Mouse (Mus musculus): Measurements from ENCODE around the gene Eng. TPM values are rescaled to one million over a fixed set of nuclear protein-coding genes. Genes with fewer than 3 reads are reported as not detected.

The Eng gene
- polyA plus RNA-seq, 1 experiment, result 11.3 TPM

GRCm38 (mm10) chr2:32631737-32632394 is 14.5 kb upstream of the Eng start:
- Histone ChIP-seq H3K4me1 (ENCODE audit: control insufficient read depth, insufficient read depth, low read length) (no peaks in the 10 kb centered on the region), H3K4me3 (replicated peaks; ENCODE audit: control insufficient read depth, low read depth, low read length) (no peak overlapping the region), H3K27ac (ENCODE audit: control insufficient read depth, insufficient read depth, low read depth, low read length, poor library complexity) (no peak overlapping the region)
- TF ChIP-seq POLR2A (IDR thresholded peaks at IDR 0.05; ENCODE audit: borderline replicate concordance, control insufficient read depth, low read depth, low read length), result no peak
- peak; percentile 93 for TF ChIP-seq CTCF (IDR thresholded peaks at IDR 0.05; ENCODE audit: control insufficient read depth, insufficient read depth, low read length)
- WGBS, result 47% methylated on average over 7 of the region's 7 CpGs

GRCm38 (mm10) chr2:32633660-32634059 is 12.7 kb upstream of the Eng start:
- WGBS, result 67% methylated on average over 5 of the region's 5 CpGs
- TF ChIP-seq CTCF (IDR thresholded peaks at IDR 0.05; ENCODE audit: control insufficient read depth, insufficient read depth, low read length) (no peak), POLR2A (IDR thresholded peaks at IDR 0.05; ENCODE audit: borderline replicate concordance, control insufficient read depth, low read depth, low read length) (no peak)
- peaks cover 2% of the 10 kb centered on the region; the same call in 1 of the 2 replicates for H3K4me1 ChIP-seq (ENCODE audit: control insufficient read depth, insufficient read depth, low read length)
- H3K4me3 ChIP-seq (replicated peaks; ENCODE audit: control insufficient read depth, low read depth, low read length), result no peak overlapping the region
- H3K27ac ChIP-seq (ENCODE audit: control insufficient read depth, insufficient read depth, low read depth, low read length, poor library complexity), result no peak overlapping the region

GRCm38 (mm10) chr2:32634277-32635105 is 11.9 kb upstream of the Eng start:
- no peak for TF ChIP-seq CTCF (IDR thresholded peaks at IDR 0.05; ENCODE audit: control insufficient read depth, insufficient read depth, low read length)
- no peak for TF ChIP-seq POLR2A (IDR thresholded peaks at IDR 0.05; ENCODE audit: borderline replicate concordance, control insufficient read depth, low read depth, low read length)
- H3K4me3 ChIP-seq (replicated peaks; ENCODE audit: control insufficient read depth, low read depth, low read length), result no peak overlapping the region
- no peak overlapping the region for H3K27ac ChIP-seq (ENCODE audit: control insufficient read depth, insufficient read depth, low read depth, low read length, poor library complexity)
- H3K4me1 ChIP-seq (ENCODE audit: control insufficient read depth, insufficient read depth, low read length), result peaks cover 2% of the 10 kb centered on the region; the same call in 1 of the 2 replicates
- 75% methylated on average over 10 of the region's 10 CpGs for WGBS

GRCm38 (mm10) chr2:32636617-32637016 is 9.8 kb upstream of the Eng start:
- no peak for TF ChIP-seq POLR2A (IDR thresholded peaks at IDR 0.05; ENCODE audit: borderline replicate concordance, control insufficient read depth, low read depth, low read length)
- TF ChIP-seq CTCF (IDR thresholded peaks at IDR 0.05; ENCODE audit: control insufficient read depth, insufficient read depth, low read length), result no peak
- 79% methylated on average over 7 of the region's 7 CpGs for WGBS
- Histone ChIP-seq H3K27ac (ENCODE audit: control insufficient read depth, insufficient read depth, low read depth, low read length, poor library complexity) (no peak overlapping the region), H3K4me3 (replicated peaks; ENCODE audit: control insufficient read depth, low read depth, low read length) (no peak overlapping the region), H3K4me1 (ENCODE audit: control insufficient read depth, insufficient read depth, low read length) (peaks cover 2% of the 10 kb centered on the region; the same call in 1 of the 2 replicates)

- Histone ChIP-seq H3K27ac (ENCODE audit: control insufficient read depth, insufficient read depth, low read depth, low read length, poor library complexity) (peak overlapping the region; percentile 63), H3K4me3 (replicated peaks; ENCODE audit: control insufficient read depth, low read depth, low read length) (no peak overlapping the region), H3K4me1 (ENCODE audit: control insufficient read depth, insufficient read depth, low read length) (peaks cover 2% of the 10 kb centered on the region; the same call in 1 of the 2 replicates)
- no peak for TF ChIP-seq CTCF (IDR thresholded peaks at IDR 0.05; ENCODE audit: control insufficient read depth, insufficient read depth, low read length)
- peak; percentile 41; the same call in 1 of the 2 replicates for TF ChIP-seq POLR2A (IDR thresholded peaks at IDR 0.05; ENCODE audit: borderline replicate concordance, control insufficient read depth, low read depth, low read length)
- WGBS, result 13% methylated on average over 11 of the region's 11 CpGs
Observed at GRCm38 (mm10) chr2:32637778-32638281, 8.6 kb upstream of the Eng start.

GRCm38 (mm10) chr2:32639632-32640031 is 6.8 kb upstream of the Eng start:
- no peak for TF ChIP-seq CTCF (IDR thresholded peaks at IDR 0.05; ENCODE audit: control insufficient read depth, insufficient read depth, low read length)
- no peak for TF ChIP-seq POLR2A (IDR thresholded peaks at IDR 0.05; ENCODE audit: borderline replicate concordance, control insufficient read depth, low read depth, low read length)
- Histone ChIP-seq H3K27ac (ENCODE audit: control insufficient read depth, insufficient read depth, low read depth, low read length, poor library complexity) (no peak overlapping the region), H3K4me1 (ENCODE audit: control insufficient read depth, insufficient read depth, low read length) (peaks cover 2% of the 10 kb centered on the region; the same call in 1 of the 2 replicates), H3K4me3 (replicated peaks; ENCODE audit: control insufficient read depth, low read depth, low read length) (no peak overlapping the region)
- WGBS, result 10% methylated on average over 1 of the region's 1 CpGs

- Histone ChIP-seq H3K4me1 (ENCODE audit: control insufficient read depth, insufficient read depth, low read length) (peaks cover 2% of the 10 kb centered on the region; the same call in 1 of the 2 replicates), H3K4me3 (replicated peaks; ENCODE audit: control insufficient read depth, low read depth, low read length) (no peak overlapping the region), H3K27ac (ENCODE audit: control insufficient read depth, insufficient read depth, low read depth, low read length, poor library complexity) (no peak overlapping the region)
- TF ChIP-seq POLR2A (IDR thresholded peaks at IDR 0.05; ENCODE audit: borderline replicate concordance, control insufficient read depth, low read depth, low read length) (no peak), CTCF (IDR thresholded peaks at IDR 0.05; ENCODE audit: control insufficient read depth, insufficient read depth, low read length) (no peak)
- 40% methylated on average over 6 of the region's 6 CpGs for WGBS
Observed at GRCm38 (mm10) chr2:32640550-32641051, 5.8 kb upstream of the Eng start.

- Histone ChIP-seq H3K4me3 (replicated peaks; ENCODE audit: control insufficient read depth, low read depth, low read length) (no peak overlapping the region), H3K4me1 (ENCODE audit: control insufficient read depth, insufficient read depth, low read length) (peaks cover 4% of the 10 kb centered on the region; the same call in 1 of the 2 replicates), H3K27ac (ENCODE audit: control insufficient read depth, insufficient read depth, low read depth, low read length, poor library complexity) (no peak overlapping the region)
- WGBS, result 69% methylated on average over 5 of the region's 5 CpGs
- no peak for TF ChIP-seq POLR2A (IDR thresholded peaks at IDR 0.05; ENCODE audit: borderline replicate concordance, control insufficient read depth, low read depth, low read length)
- TF ChIP-seq CTCF (IDR thresholded peaks at IDR 0.05; ENCODE audit: control insufficient read depth, insufficient read depth, low read length), result no peak
Observed at GRCm38 (mm10) chr2:32641810-32642209, 4.6 kb upstream of the Eng start.
